Mouse (Mus musculus) inflammation-experienced regulatory T-cells, adult 6 months (primary cell): Measurements from ENCODE around the gene Prss28. TPM values are rescaled to one million over a fixed set of nuclear protein-coding genes. Genes with fewer than 3 reads are reported as not detected.

ENCODE experiments used
- ATAC-seq: one replicate; pipeline ENCODE4 v1.8.0; 2017
- polyA plus RNA-seq, 3 experiments: library from polyadenylated mRNA; unstranded; fragments of 100-300 nt; shearing (Covaris generic); gene quantifications; one replicate each; pipeline ENCODE4 v1.2.1; 2017

The Prss28 gene
- polyA plus RNA-seq: not detected

- no peak for ATAC-seq
Measured at GRCm38 (mm10) chr17:25308346-25308745, at the start of gene Prss28. Prss28 (plus strand) TSS chr17:25308646.

GRCm38 (mm10) chr17:25264453-25264852 is 44.0 kb upstream of the Prss28 start:
- no peak for ATAC-seq

GRCm38 (mm10) chr17:25270795-25271335 is 37.6 kb upstream of the Prss28 start:
- no peak for ATAC-seq

- ATAC-seq: no peak
Measured at GRCm38 (mm10) chr17:25272326-25272725, 36.1 kb upstream of the Prss28 start.

- peak; percentile 73 for ATAC-seq
Measured at GRCm38 (mm10) chr17:25272951-25273705, 35.3 kb upstream of the Prss28 start.

- ATAC-seq: peak; percentile 79
Measured at GRCm38 (mm10) chr17:25273706-25274501, 34.5 kb upstream of the Prss28 start.

- ATAC-seq: no peak
Measured at GRCm38 (mm10) chr17:25274571-25275346, 33.7 kb upstream of the Prss28 start, which contains the start of gene Ube2i. Ube2i (minus strand) TSS chr17:25274622.

- no peak for ATAC-seq
Measured at GRCm38 (mm10) chr17:25275833-25276232, 32.6 kb upstream of the Prss28 start.

GRCm38 (mm10) chr17:25282133-25282532 is 26.3 kb upstream of the Prss28 start:
- ATAC-seq: peak; percentile 43

GRCm38 (mm10) chr17:25285033-25285432 is 23.4 kb upstream of the Prss28 start:
- ATAC-seq: peak; percentile 52

- no peak for ATAC-seq
Measured at GRCm38 (mm10) chr17:25288842-25289241, 19.6 kb upstream of the Prss28 start.

GRCm38 (mm10) chr17:25290411-25290810 is 18.0 kb upstream of the Prss28 start:
- no peak for ATAC-seq

- no peak for ATAC-seq
Measured at GRCm38 (mm10) chr17:25293495-25293894, 15.0 kb upstream of the Prss28 start.

- no peak for ATAC-seq
Measured at GRCm38 (mm10) chr17:25294111-25294510, 14.3 kb upstream of the Prss28 start.

GRCm38 (mm10) chr17:25298094-25298493 is 10.4 kb upstream of the Prss28 start, which contains the start of gene Prss34:
Prss34 (plus strand) TSS chr17:25298394.
- ATAC-seq: no peak

- ATAC-seq: no peak
Measured at GRCm38 (mm10) chr17:25318354-25318753, 9.9 kb downstream of the Prss28 start, which contains the start of gene Prss29. Prss29 (plus strand) TSS chr17:25318654.

GRCm38 (mm10) chr17:25320819-25321218 is 12.4 kb downstream of the Prss28 start:
- ATAC-seq: no peak

- no peak for ATAC-seq
Measured at GRCm38 (mm10) chr17:25322930-25323329, 14.5 kb downstream of the Prss28 start.

GRCm38 (mm10) chr17:25332321-25332720 is 23.9 kb downstream of the Prss28 start:
- ATAC-seq: no peak

- no peak for ATAC-seq
Measured at GRCm38 (mm10) chr17:25333943-25334342, 25.5 kb downstream of the Prss28 start.

GRCm38 (mm10) chr17:25338218-25338617 is 29.8 kb downstream of the Prss28 start:
- no peak for ATAC-seq

- ATAC-seq: no peak
Measured at GRCm38 (mm10) chr17:25340003-25340402, 31.6 kb downstream of the Prss28 start.
